Mouse (Mus musculus) olfactory bulb, adult 2 months (tissue): Measurements from ENCODE around the gene Grm1.

Experiments
- CTCF ChIP-seq: fragments of 200-500 bp; IDR thresholded peaks from 2 replicates; pipeline ENCODE4 v1.5.1; 2012; ENCODE audit warnings: low read depth, mild to moderate bottlenecking, low read length, moderate library complexity; ENCODE audit not compliant: insufficient read depth
- POLR2A ChIP-seq: fragments of 200-500 bp; IDR thresholded peaks from 2 replicates; pipeline ENCODE4 v1.6.1; 2012; ENCODE audit warnings: mild to moderate bottlenecking, low read depth, low read length, moderate library complexity; ENCODE audit not compliant: insufficient read depth

DNA sequence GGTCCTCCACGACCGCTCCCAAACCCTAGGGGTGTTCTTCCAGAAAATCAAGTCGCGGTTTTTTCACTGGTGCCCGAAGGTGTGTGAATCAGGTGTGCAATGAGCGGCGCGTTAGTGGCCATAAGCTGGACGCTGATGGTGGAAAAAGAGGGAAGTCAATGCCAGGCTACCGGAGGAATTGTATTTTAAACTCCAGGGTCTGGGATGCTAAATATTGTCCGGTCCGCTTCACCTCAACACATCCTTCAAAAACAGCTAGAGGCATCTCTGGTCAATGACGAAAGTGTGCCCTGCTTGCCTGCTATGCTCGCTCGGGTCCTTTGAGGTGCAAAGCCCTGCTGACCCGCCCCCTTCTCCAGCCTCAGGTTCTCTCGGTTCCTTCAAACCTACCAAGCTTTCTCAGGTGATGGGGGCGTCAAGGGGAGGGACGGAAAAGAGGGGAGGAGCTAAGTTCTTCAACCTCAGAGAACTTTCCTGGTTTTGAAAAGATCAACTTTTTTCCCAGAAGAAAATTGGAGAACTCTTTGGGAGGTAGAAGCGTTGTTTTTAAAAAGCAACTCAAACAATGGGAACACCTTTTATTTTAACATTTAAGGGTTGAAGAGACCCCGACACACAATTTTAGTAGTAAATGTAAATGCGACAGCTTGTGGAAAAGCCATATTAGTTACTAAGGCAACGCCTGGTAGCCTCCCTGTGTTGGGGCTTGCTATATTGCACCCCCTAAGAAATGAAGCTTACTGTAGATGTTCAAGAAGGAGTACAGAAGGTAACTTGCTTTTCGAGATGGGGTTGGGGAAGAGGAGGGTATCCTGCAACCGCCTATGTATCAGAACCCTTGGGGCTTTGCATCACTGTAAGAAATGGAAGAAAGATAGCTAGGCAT, 1.2 kb downstream of the Grm1 start:
- TF ChIP-seq CTCF (no peak), POLR2A (no peak)
